Mouse (Mus musculus) liver, adult 2 months (tissue): ENCODE data around the gene Sec1.

Experiments
- CTCF ChIP-seq: fragments of 200-500 bp; IDR thresholded peaks from 2 replicates; pipeline ENCODE4 v1.5.1; 2011; ENCODE audit warnings: low read depth, low read length, control low read depth
- POLR2A ChIP-seq: fragments of 200-500 bp; IDR thresholded peaks from 2 replicates; pipeline ENCODE4 v1.6.1; 2011; ENCODE audit warnings: low read length, control low read depth; ENCODE audit not compliant: insufficient read depth; ENCODE audit errors: extremely low read depth

- TF ChIP-seq POLR2A (no peak), CTCF (peak; percentile 18; the same call in 1 of the 2 replicates)
Measured at GRCm38 (mm10) chr7:45720413-45721233, 26.4 kb upstream of the Sec1 start, which contains the start of gene Fam83e.
